Mouse (Mus musculus) central nervous system, embryonic 14 days (tissue): ENCODE data around the gene Olfr764-ps1. TPM values are rescaled to one million over a fixed set of nuclear protein-coding genes. Genes with fewer than 3 reads are reported as not detected.

Experiments used
- polyA plus RNA-seq: library from polyadenylated mRNA; depleted of rRNA; stranded (reverse); fragments of >200 nt; gene quantifications from 2 replicates; pipeline ENCODE4 v1.2.3, GENCODE M21; 2012; rRNA removed

The Olfr764-ps1 gene
- polyA plus RNA-seq = not detected in 2 replicates

GRCm38 (mm10) chr10:129039796-129040195 lies at the start of gene Olfr764-ps1:
Gene Olfr764-ps1 (minus strand): TSS chr10:129039896.

DNA sequence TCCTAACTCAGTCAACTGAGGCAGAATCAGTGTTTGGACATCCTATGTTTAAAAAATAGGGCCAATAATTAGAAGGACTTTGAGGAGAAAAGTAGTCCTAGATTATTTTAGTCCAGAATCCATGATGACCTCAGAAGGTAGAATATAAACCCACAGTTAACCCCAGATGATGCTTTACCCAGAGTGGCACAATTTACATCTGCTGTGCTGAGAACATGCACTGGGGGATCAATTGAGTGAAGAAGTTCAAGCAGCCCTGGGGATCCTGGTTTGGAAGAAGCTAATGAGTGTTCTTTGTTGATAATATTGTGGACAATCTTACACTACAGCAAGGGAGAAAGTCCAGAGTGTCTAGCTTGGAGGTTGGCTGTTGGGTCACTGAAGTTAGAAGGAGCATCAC lies 43.1 kb upstream of the Olfr764-ps1 start, which contains the start of gene Olfr767:
Gene Olfr767 (minus strand): TSS at position 101 of the 400 bp plus-strand sequence.

DNA sequence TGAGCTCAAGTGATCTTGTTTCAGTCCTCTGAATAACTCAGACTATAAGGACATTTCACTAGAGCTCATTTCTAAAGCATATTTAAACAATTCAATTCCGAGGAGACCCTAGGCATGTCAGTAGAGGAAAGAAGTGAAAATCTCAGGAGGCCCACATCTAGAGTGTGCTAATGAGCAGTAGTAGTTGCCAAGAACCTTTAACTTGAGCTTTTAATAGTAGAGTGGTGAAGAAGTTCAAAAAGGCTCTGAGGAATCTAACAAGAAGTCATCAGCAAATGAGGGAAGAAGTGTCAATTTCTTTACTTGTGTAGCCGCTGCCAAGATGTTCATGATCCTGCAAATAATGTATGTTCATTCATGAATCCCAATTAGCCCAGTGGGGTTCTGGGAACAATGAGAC lies 29.2 kb upstream of the Olfr764-ps1 start, which contains the start of gene Olfr766-ps1:
Gene Olfr766-ps1 (minus strand): TSS at position 101 of the 400 bp plus-strand sequence.

GRCm38 (mm10) chr10:129049898-129050297 lies 10.2 kb upstream of the Olfr764-ps1 start, which contains the start of gene Olfr765:
Gene Olfr765 (minus strand): TSS chr10:129049998.

GRCm38 (mm10) chr10:129010288-129010841 lies 29.3 kb downstream of the Olfr764-ps1 start, which contains the start of gene Olfr763:
Gene Olfr763 (plus strand): TSS chr10:129010791.

GRCm38 (mm10) chr10:128989131-128989530 lies 50.6 kb downstream of the Olfr764-ps1 start, which contains the start of gene Olfr9:
Gene Olfr9 (plus strand): TSS chr10:128989431.

Other genes starting within 250 kb of the Olfr764-ps1 start
- gene Mmp19, start 249.0 kb downstream of the Olfr764-ps1 start, polyA plus RNA-seq = 0.69 and 0.94 TPM in 2 replicates
- 27.9 and 30.6 TPM in 2 replicates for gene Dnajc14, start 235.8 kb downstream of the Olfr764-ps1 start, polyA plus RNA-seq
- 25.4 and 29.3 TPM in 2 replicates for gene Tmem198b, start 235.5 kb downstream of the Olfr764-ps1 start, polyA plus RNA-seq
- gene Sarnp, start 222.6 kb downstream of the Olfr764-ps1 start, polyA plus RNA-seq = 110 and 120 TPM in 2 replicates
- 28.1 and 30.3 TPM in 2 replicates for gene Ormdl2, start 218.3 kb downstream of the Olfr764-ps1 start, polyA plus RNA-seq
- 13.5 and 14.0 TPM in 2 replicates for gene Gdf11, start 148.2 kb downstream of the Olfr764-ps1 start, polyA plus RNA-seq
- gene Cd63, start 138.9 kb downstream of the Olfr764-ps1 start, polyA plus RNA-seq = 92.6 and 159 TPM in 2 replicates
- 17.9 and 20.8 TPM in 2 replicates for gene Rdh5, start 117.0 kb downstream of the Olfr764-ps1 start, polyA plus RNA-seq
- 315 and 318 TPM in 2 replicates for gene Bloc1s1, start 115.9 kb downstream of the Olfr764-ps1 start, polyA plus RNA-seq
- gene Itga7, start 106.1 kb downstream of the Olfr764-ps1 start, polyA plus RNA-seq = 4.4 and 11.0 TPM in 2 replicates
- gene Mettl7b, start 78.9 kb downstream of the Olfr764-ps1 start, polyA plus RNA-seq = not detected in 2 replicates
- gene Olfr9, start 50.5 kb downstream of the Olfr764-ps1 start, polyA plus RNA-seq = not detected in 2 replicates
- gene Olfr763, start 29.1 kb downstream of the Olfr764-ps1 start, polyA plus RNA-seq = not detected in 2 replicates
- not detected in 2 replicates for gene Olfr765, start 10.1 kb upstream of the Olfr764-ps1 start, polyA plus RNA-seq
- not detected in 2 replicates for gene Olfr766-ps1, start 29.1 kb upstream of the Olfr764-ps1 start, polyA plus RNA-seq
- not detected in 2 replicates for gene Olfr767, start 43.0 kb upstream of the Olfr764-ps1 start, polyA plus RNA-seq
- gene Olfr768, start 59.5 kb upstream of the Olfr764-ps1 start, polyA plus RNA-seq = not detected in 2 replicates
- not detected in 2 replicates for gene Olfr769, start 78.0 kb upstream of the Olfr764-ps1 start, polyA plus RNA-seq
- gene Olfr770, start 99.1 kb upstream of the Olfr764-ps1 start, polyA plus RNA-seq = not detected in 2 replicates
- gene Olfr771, start 124.9 kb upstream of the Olfr764-ps1 start, polyA plus RNA-seq = not detected in 2 replicates
- gene Olfr772, start 138.0 kb upstream of the Olfr764-ps1 start, polyA plus RNA-seq = not detected in 2 replicates
- gene Olfr773, start 147.5 kb upstream of the Olfr764-ps1 start, polyA plus RNA-seq = not detected in 2 replicates
- not detected in 2 replicates for gene Olfr774, start 196.3 kb upstream of the Olfr764-ps1 start, polyA plus RNA-seq
- not detected in 2 replicates for gene Olfr775, start 208.5 kb upstream of the Olfr764-ps1 start, polyA plus RNA-seq
- not detected in 2 replicates for gene Olfr776, start 219.2 kb upstream of the Olfr764-ps1 start, polyA plus RNA-seq
- not detected in 2 replicates for gene Olfr777, start 231.6 kb upstream of the Olfr764-ps1 start, polyA plus RNA-seq